Mouse (Mus musculus): ENCODE results near the gene Rasl10a.

- TF ChIP-seq CTCF (IDR thresholded peaks at IDR 0.05; ENCODE audit: low read depth) (no peak), EP300 (IDR thresholded peaks at IDR 0.05; ENCODE audit: low read depth) (no peak)
Measured at GRCm38 (mm10) chr11:5032706-5033105, 25.2 kb upstream of the Rasl10a start.
